Mouse (Mus musculus) erythroblast, embryonic 14.5 days (primary cell): Measurements from ENCODE around the gene Slc11a1.
"Not testable (repeated sequence)": the region's sequence is repeated elsewhere in the genome, so short reads cannot be mapped to it uniquely, and the experiment has no call there.

Experiments used
- GATA1 ChIP-seq: IDR thresholded peaks from 2 replicates; pipeline ENCODE4 v1.6.1; 2012; ENCODE audit warnings: low read length, inconsistent platforms, mixed read lengths
- TAL1 ChIP-seq: IDR thresholded peaks from 3 replicates; pipeline ENCODE4 v1.6.1; 2012; ENCODE audit warnings: low read length, inconsistent platforms, mixed read lengths

GRCm38 (mm10) chr1:74396456-74397222, 21.6 kb downstream of the Slc11a1 start:
- not testable (repeated sequence) for TF ChIP-seq TAL1, GATA1
